Mouse (Mus musculus) heart, adult 2 months (tissue): Measurements from ENCODE around the gene Borcs6.

Experiments used
- CTCF ChIP-seq: fragments of 200-600 bp; IDR thresholded peaks from 2 replicates; pipeline ENCODE4 v1.8.1; 2022; ENCODE audit warnings: antibody characterized with exemption, mild to moderate bottlenecking, moderate library complexity
- POLR2A ChIP-seq: fragments of 200-500 bp; IDR thresholded peaks from 2 replicates; pipeline ENCODE4 v1.6.1; 2011; ENCODE audit warnings: mild to moderate bottlenecking, low read depth, low read length, control low read depth; ENCODE audit not compliant: insufficient read depth

DNA sequence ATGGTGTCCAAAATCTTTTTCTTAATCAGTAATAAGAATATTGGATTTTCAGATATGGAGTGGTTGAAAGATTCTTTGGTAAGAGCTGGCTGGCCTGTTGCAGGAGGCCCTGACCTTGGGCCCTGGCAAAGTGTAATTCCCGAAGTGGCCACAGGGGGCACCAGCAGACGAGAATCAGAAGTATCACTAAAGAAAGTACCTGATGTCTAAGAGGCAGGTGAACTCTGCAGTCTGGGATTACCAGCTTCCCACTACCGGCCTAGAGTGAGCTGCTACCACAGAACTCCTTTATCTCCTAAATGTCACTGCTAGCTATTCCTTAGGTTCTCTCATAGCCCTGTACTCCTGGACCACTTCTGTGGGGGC, 32.9 kb downstream of the Borcs6 start:
- TF ChIP-seq CTCF (peak; percentile 96), POLR2A (0 out of 2 replicates have a peak, but pooled peaks have one; percentile 12)
